Mouse (Mus musculus) MEL (cell line): Measurements from ENCODE around the gene Gapdh. TPM values are rescaled to one million over a fixed set of nuclear protein-coding genes. Genes with fewer than 3 reads are reported as not detected.

Source experiments
- DNase-seq: peaks from one replicate; pipeline ENCODE4 v3.0.0; 2011; ENCODE audit warnings: low read depth, low spot score
- H3K27ac ChIP-seq: 2 replicates; pipeline ENCODE4 v1.5.1; 2012; ENCODE audit warnings: low read depth, mild to moderate bottlenecking, control low read depth, low read length, moderate library complexity; ENCODE audit not compliant: control insufficient read depth
- H3K27me3 ChIP-seq, 2 experiments: fragments of 150-350 bp in 1 of 2; sonication (generic) in 1 of 2; 2 replicates each; pipeline ENCODE4 v1.6.1; 2012; ENCODE audit warnings: low read length in 2 of 2, mild to moderate bottlenecking in 2 of 2, improper control_type of control experiment in 1 of 2, moderate library complexity in 1 of 2; ENCODE audit not compliant: insufficient read depth in 2 of 2, control insufficient read depth in 1 of 2
- H3K36me3 ChIP-seq, 2 experiments: 2 replicates each; pipeline ENCODE4 v1.6.1; 2012 to 2014; ENCODE audit warnings: low read length in 2 of 2, improper control_type of control experiment in 1 of 2, inconsistent platforms in 1 of 2, mild to moderate bottlenecking in 1 of 2; ENCODE audit not compliant: insufficient read depth in 2 of 2, control insufficient read depth in 1 of 2
- H3K4me1 ChIP-seq, 2 experiments: fragments of 150-350 bp in 1 of 2; sonication (generic) in 1 of 2; 2 replicates each; pipeline ENCODE4 v1.6.1; 2012; ENCODE audit warnings: low read length in 2 of 2, improper control_type of control experiment in 1 of 2, mild to moderate bottlenecking in 1 of 2; ENCODE audit not compliant: insufficient read depth in 2 of 2, control insufficient read depth in 1 of 2
- H3K4me3 ChIP-seq, 2 experiments: fragments of 150-350 bp in 1 of 2; sonication (generic) in 1 of 2; 2 replicates each; pipeline ENCODE4 v1.5.1; 2012; ENCODE audit warnings: low read depth in 2 of 2, low read length in 2 of 2, mild to moderate bottlenecking in 2 of 2, moderate library complexity in 2 of 2, control low read depth in 1 of 2, improper control_type of control experiment in 1 of 2; ENCODE audit not compliant: control insufficient read depth in 1 of 2, insufficient read depth in 1 of 2
- H3K79me2 ChIP-seq: 2 replicates; pipeline ENCODE4 v1.6.1; 2012; ENCODE audit warnings: mild to moderate bottlenecking, low read length, moderate library complexity; ENCODE audit not compliant: control insufficient read depth, poor library complexity, insufficient read depth
- H3K9ac ChIP-seq: 2 replicates; pipeline ENCODE4 v1.6.1; 2012; ENCODE audit warnings: low read depth, mild to moderate bottlenecking, control low read depth, low read length, moderate library complexity; ENCODE audit not compliant: control insufficient read depth, poor library complexity, severe bottlenecking
- H3K9me3 ChIP-seq: fragments of 150-350 bp; sonication (generic); replicated peaks from 2 replicates; pipeline ENCODE4 v1.6.1; 2012; ENCODE audit warnings: mild to moderate bottlenecking, low read length, improper control_type of control experiment, moderate library complexity; ENCODE audit not compliant: insufficient read depth
- BHLHE40 ChIP-seq: IDR thresholded peaks from 2 replicates; pipeline ENCODE4 v1.6.1; 2012; ENCODE audit warnings: low read depth, mild to moderate bottlenecking, inconsistent platforms, low read length, improper control_type of control experiment, borderline replicate concordance
- CTCF ChIP-seq, 3 experiments: IDR thresholded peaks in 2 of 3; conservative IDR thresholded peaks in 1 of 3; 2 replicates each; pipeline ENCODE4 v1.5.1; 2011 to 2012; ENCODE audit warnings: low read length in 3 of 3, low read depth in 2 of 3, mild to moderate bottlenecking in 2 of 3, improper control_type of control experiment in 1 of 3, inconsistent platforms in 1 of 3, mixed read lengths in 1 of 3, moderate library complexity in 1 of 3; ENCODE audit not compliant: control insufficient read depth in 1 of 3, insufficient read depth in 1 of 3, poor library complexity in 1 of 3, severe bottlenecking in 1 of 3
- ELF1 ChIP-seq: IDR thresholded peaks from 2 replicates; pipeline ENCODE4 v1.6.1; 2014; ENCODE audit warnings: low read depth, mild to moderate bottlenecking, inconsistent platforms, low read length, improper control_type of control experiment, moderate library complexity
- ETS1 ChIP-seq: IDR thresholded peaks from 2 replicates; pipeline ENCODE4 v1.6.1; 2012; ENCODE audit warnings: low read depth, mild to moderate bottlenecking, inconsistent platforms, low read length, improper control_type of control experiment, moderate library complexity
- MEF2A ChIP-seq: IDR thresholded peaks from 2 replicates; pipeline ENCODE4 v1.6.1; 2014; ENCODE audit warnings: low read depth, mild to moderate bottlenecking, inconsistent platforms, low read length, improper control_type of control experiment; ENCODE audit not compliant: poor library complexity, insufficient replicate concordance, severe bottlenecking; ENCODE audit errors: extremely low read depth
- MXI1 ChIP-seq: IDR thresholded peaks from 2 replicates; pipeline ENCODE4 v1.6.1; 2011; ENCODE audit warnings: mild to moderate bottlenecking, low read depth, low read length, improper control_type of control experiment
- MYC ChIP-seq: IDR thresholded peaks from 2 replicates; pipeline ENCODE4 v1.6.1; 2011; ENCODE audit warnings: low read depth, mild to moderate bottlenecking, low read length, improper control_type of control experiment, moderate library complexity
- NELFE ChIP-seq: IDR thresholded peaks from 2 replicates; pipeline ENCODE4 v1.6.1; 2011; ENCODE audit warnings: low read depth, low read length, improper control_type of control experiment
- NRF1 ChIP-seq: IDR thresholded peaks from 2 replicates; pipeline ENCODE4 v1.6.1; 2014; ENCODE audit warnings: low read depth, mild to moderate bottlenecking, inconsistent platforms, low read length, improper control_type of control experiment, moderate library complexity; ENCODE audit not compliant: poor library complexity, insufficient read depth, severe bottlenecking
- POLR2A ChIP-seq, 2 experiments: IDR thresholded peaks; 2 replicates each; pipeline ENCODE4 v1.6.1; 2011 to 2012; ENCODE audit warnings: low read length in 2 of 2, mild to moderate bottlenecking in 2 of 2, control low read depth in 1 of 2, improper control_type of control experiment in 1 of 2, low read depth in 1 of 2, moderate library complexity in 1 of 2; ENCODE audit not compliant: control insufficient read depth in 1 of 2, insufficient read depth in 1 of 2, poor library complexity in 1 of 2
- RAD21 ChIP-seq: IDR thresholded peaks from 2 replicates; pipeline ENCODE4 v1.6.1; 2011; ENCODE audit warnings: mild to moderate bottlenecking, low read depth, low read length, improper control_type of control experiment
- RCOR1 ChIP-seq: IDR thresholded peaks from 2 replicates; pipeline ENCODE4 v1.6.1; 2012; ENCODE audit warnings: low read depth, mild to moderate bottlenecking, inconsistent platforms, low read length, improper control_type of control experiment
- SMC3 ChIP-seq: IDR thresholded peaks from 2 replicates; pipeline ENCODE4 v1.6.1; 2011; ENCODE audit warnings: low read depth, low read length, improper control_type of control experiment
- TCF12 ChIP-seq: IDR thresholded peaks from 2 replicates; pipeline ENCODE4 v1.6.1; 2014; ENCODE audit warnings: low read depth, mild to moderate bottlenecking, inconsistent platforms, low read length, improper control_type of control experiment, moderate library complexity
- USF1 ChIP-seq: IDR thresholded peaks from 2 replicates; pipeline ENCODE4 v1.6.1; 2014; ENCODE audit warnings: low read depth, mild to moderate bottlenecking, inconsistent platforms, low read length, improper control_type of control experiment, moderate library complexity
- ZKSCAN1 ChIP-seq: IDR thresholded peaks from 2 replicates; pipeline ENCODE4 v1.6.1; 2012; ENCODE audit warnings: low read depth, mild to moderate bottlenecking, inconsistent platforms, low read length, improper control_type of control experiment, moderate library complexity
- ZMIZ1 ChIP-seq: IDR thresholded peaks from 2 replicates; pipeline ENCODE4 v1.6.1; 2012; ENCODE audit warnings: low read depth, mild to moderate bottlenecking, inconsistent platforms, low read length, improper control_type of control experiment, moderate library complexity
- polyA plus RNA-seq, 2 experiments: library from polyadenylated mRNA; stranded (reverse) in 1 of 2; unstranded in 1 of 2; fragments of >175 nt in 1 of 2; fragments of >200 nt in 1 of 2; gene quantifications; 2 replicates each; pipeline versions ENCODE4 v1.2.1 to v1.2.4; 2012; ENCODE audit warnings: low replicate concordance in 2 of 2, low read depth in 1 of 2; ENCODE audit not compliant: insufficient read length in 2 of 2, insufficient read depth in 1 of 2, missing spikeins in 1 of 2
- total RNA-seq: library from RNA; depleted of rRNA; stranded (reverse); fragments of 300-350 nt; gene quantifications from 2 replicates; pipeline ENCODE4 v1.2.3, GENCODE M21; 2012

Gene Gapdh
- total and polyA plus RNA-seq, 3 experiments: 723 to 1,834 TPM; not detected in 1

DNA sequence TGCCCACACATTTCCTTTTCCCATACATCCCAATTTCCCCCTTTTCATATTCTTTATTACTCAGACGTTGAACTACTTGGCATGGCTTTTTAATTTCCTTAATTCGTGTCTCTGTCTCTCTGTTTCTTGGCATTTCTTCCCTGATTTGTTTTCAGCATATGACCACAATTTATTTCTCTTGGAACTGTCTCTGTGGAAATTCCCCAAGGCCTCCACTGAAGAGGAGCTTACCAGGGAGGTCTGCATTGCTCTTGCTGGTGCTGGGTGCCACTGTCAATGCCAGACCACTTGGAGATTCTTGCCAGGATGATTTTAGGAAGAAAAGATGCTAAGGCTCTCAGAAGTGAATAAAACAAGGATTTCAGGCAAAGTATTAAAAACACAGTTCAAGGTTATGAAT lies 46.4 kb upstream of the Gapdh start:
- H3K9ac ChIP-seq: no peak overlapping the region
- TF ChIP-seq MYC (no peak), ETS1 (no peak), NRF1 (no peak)
- peaks cover 2 to 6% of the 10 kb centered on the region in 2 experiments; a peak in 1 of 4 replicates for H3K27me3 ChIP-seq
- no peak overlapping the region for H3K27ac ChIP-seq
- H3K9me3 ChIP-seq: no peaks in the 10 kb centered on the region
- DNase-seq: no peak
- H3K4me1 ChIP-seq: peaks cover 6 to 11% of the 10 kb centered on the region in 2 experiments
- no peaks in the 10 kb centered on the region; the same call in 1 of the 2 replicates for H3K79me2 ChIP-seq
- no peak overlapping the region for H3K4me3 ChIP-seq
- H3K36me3 ChIP-seq: peaks cover 0 to 9% of the 10 kb centered on the region in 2 experiments; a peak in 1 of 4 replicates

DNA sequence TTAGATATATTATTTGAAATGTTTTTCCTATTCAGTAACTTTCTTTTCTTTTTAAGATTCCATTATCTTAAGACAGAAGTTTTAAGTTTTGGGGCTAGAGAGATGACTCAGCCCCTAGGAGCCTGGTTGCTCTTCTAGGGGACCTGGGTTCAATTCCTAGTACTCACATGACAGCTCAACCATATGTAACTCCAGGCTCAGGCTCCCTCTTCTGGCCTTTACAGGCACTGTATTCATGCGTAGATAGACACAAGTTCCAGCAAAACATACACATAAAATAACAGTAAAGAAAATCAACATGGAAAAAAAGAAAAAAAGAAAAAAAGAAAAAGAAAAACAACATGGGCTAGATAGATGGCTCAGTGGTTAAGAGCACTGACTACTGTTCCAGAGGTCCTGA lies 44.2 kb upstream of the Gapdh start:
- peaks cover 0 to 8% of the 10 kb centered on the region in 2 experiments; a peak in 2 of 4 replicates for H3K4me1 ChIP-seq
- peaks cover 0 to 5% of the 10 kb centered on the region in 2 experiments; a peak in 1 of 4 replicates for H3K36me3 ChIP-seq
- TF ChIP-seq NELFE (no peak), USF1 (0 out of 2 replicates have a peak, but pooled peaks have one; percentile 8), RAD21 (peak; percentile 51), ZMIZ1 (no peak), SMC3 (peak; percentile 53), CTCF (IDR thresholded peaks at IDR 0.05 in 2 of 3, conservative IDR thresholded peaks at IDR 0.05 in 1 of 3; ENCODE audit: control insufficient read depth in 1 of 3, insufficient read depth in 1 of 3, low read depth in 2 of 3, low read length in 3 of 3, poor library complexity in 1 of 3, severe bottlenecking in 1 of 3) (peak; percentile 25 to 56 (median 40); a peak in 5 of 6 replicates)
- H3K27me3 ChIP-seq: peaks cover 2 to 6% of the 10 kb centered on the region in 2 experiments; a peak in 1 of 4 replicates
- no peak overlapping the region for H3K9ac ChIP-seq
- H3K4me3 ChIP-seq: no peak overlapping the region
- H3K79me2 ChIP-seq: no peaks in the 10 kb centered on the region; the same call in 1 of the 2 replicates
- peak; percentile 55 for DNase-seq
- H3K9me3 ChIP-seq: no peaks in the 10 kb centered on the region
- H3K27ac ChIP-seq: no peak overlapping the region

DNA sequence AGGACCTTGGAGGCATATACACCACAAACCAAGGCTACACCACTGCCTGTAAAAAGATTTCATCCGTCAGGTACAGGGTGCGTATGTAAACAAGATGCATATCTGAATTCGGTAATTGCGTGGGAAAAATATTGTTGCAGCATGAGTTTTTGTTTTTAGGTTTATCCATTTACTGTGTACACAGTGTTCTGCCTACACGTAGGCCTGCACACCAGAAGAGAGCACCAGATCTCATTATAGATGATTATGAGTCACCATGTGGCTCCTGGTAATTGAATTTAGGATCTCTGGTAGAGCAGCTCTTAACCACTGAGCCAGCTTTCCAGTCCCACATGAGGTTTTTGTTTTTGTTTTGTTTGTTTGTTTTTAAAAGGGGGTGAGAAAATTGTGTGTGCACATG lies 30.9 kb upstream of the Gapdh start:
- Histone ChIP-seq H3K4me3 (no peak overlapping the region), H3K4me1 (peaks cover 0 to 6% of the 10 kb centered on the region in 2 experiments; a peak in 2 of 4 replicates), H3K36me3 (peaks cover 8 to 14% of the 10 kb centered on the region in 2 experiments), H3K27me3 (no peaks in the 10 kb centered on the region), H3K9ac (no peak overlapping the region), H3K79me2 (peaks cover 13% of the 10 kb centered on the region), H3K27ac (no peak overlapping the region), H3K9me3 (no peaks in the 10 kb centered on the region)
- TF ChIP-seq RCOR1 (no peak), TCF12 (no peak), NELFE (no peak), MXI1 (no peak), BHLHE40 (no peak), ELF1 (no peak), NRF1 (no peak), ZKSCAN1 (no peak), POLR2A (IDR thresholded peaks at IDR 0.05; ENCODE audit: control insufficient read depth in 1 of 2, insufficient read depth in 1 of 2, low read depth in 1 of 2, low read length in 2 of 2, poor library complexity in 1 of 2) (no peak), MYC (no peak), MEF2A (no peak), USF1 (no peak)
- no peak for DNase-seq
